Mouse (Mus musculus) adrenal gland, adult 2 months (tissue): ENCODE data around the gene Fyn. TPM values are rescaled to one million over a fixed set of nuclear protein-coding genes. Genes with fewer than 3 reads are reported as not detected.
A peak's percentile ranks its signal among the peaks of the same experiment; 100 is the strongest.

Experiments
- DNase-seq: peaks from one replicate; pipeline ENCODE4 v3.0.0; 2021
- polyA plus RNA-seq: library from polyadenylated mRNA; depleted of rRNA; stranded (reverse); fragments of >200 nt; gene quantifications from 2 replicates; pipeline ENCODE4 v1.2.3, GENCODE M21; 2012; rRNA removed
- total RNA-seq, 2 experiments: library from RNA; stranded (reverse); gene quantifications; 2 replicates each; pipeline ENCODE4 v1.2.3; 2021

The Fyn gene
- total and polyA plus RNA-seq, 3 experiments = 22.7 to 56.2 (median 37.9) TPM

DNA sequence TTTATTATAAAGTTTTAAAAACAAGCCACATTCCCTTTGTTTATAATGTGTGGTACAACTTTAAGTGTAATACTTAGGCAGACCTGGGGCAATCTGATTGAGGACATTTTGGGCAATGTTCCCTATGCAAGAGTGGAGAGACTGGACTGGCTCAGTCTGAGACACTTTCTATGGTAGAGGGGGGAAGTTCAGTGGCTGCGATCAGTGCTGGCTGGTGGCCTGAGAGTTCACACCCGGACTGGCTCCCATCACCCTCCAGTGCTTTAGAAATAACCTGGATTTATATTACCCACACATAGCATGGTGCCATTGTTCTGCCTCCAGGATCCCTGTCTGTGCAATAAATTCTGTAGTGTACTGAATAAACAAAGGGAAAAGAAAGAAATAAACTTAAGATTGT is 243.5 kb downstream of the Fyn start:
- no peak for DNase-seq

DNA sequence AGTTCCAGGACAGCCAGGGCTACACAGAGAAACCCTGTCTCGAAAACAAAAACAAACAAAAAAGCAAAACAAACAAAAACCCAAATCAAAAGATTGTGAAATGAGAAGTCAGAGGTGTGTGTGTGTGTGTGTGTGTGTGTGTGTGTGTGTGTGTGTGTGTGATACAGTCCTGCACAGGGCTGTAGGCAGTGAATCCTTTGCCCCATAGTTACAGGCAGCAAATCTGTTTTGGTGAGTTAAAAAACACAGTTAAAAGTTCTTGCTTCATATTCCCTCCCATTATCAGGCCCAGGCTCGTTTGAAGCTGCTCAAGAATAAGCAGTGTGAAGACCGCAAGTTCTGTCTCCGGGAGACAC is 244.0 kb downstream of the Fyn start, which contains the start of gene Traf3ip2:
Gene Traf3ip2, plus strand, starts transcription at position 302 of the 356 bp plus-strand sequence.
- no peak for DNase-seq

DNA sequence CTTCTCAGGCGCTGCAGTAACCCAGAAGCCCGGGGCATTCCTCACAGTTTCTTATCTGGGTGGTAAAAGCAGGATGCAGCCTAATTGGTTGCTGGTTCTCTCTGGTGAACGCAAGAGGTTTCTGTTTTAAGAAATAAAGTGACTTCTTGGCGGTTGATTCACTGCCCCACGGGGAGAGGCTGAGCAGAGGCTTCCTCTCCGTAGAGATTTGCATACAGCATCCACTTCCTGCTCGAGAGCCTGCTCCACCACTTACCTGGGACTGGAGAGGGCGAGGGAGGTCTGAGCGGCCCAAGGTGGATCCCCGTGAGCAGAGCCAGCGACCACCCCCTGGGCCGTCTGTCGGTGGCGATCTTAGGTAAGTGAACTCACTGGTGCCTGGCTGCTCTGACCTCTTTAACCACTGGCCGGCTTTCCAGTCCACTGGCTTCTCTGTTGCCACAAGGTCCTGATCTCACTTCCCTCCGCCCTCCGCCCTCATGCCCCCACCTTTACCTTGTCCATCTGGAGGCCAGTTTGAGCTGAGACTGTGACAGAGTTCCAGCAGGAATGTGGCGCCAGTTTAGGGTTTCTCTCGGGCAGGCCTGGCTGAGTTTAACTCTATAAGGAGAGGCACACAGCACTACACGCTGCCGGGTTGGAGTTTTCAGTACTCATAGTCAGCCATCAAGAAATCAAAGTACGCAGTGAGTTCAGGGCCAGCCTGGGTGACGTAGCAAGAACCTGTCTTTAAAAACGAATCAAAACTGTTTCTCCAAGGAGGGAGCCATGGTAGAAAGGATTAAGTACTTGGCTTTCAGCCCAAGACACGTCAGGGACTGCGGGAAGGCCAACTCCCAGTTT is 244.6 kb downstream of the Fyn start:
- DNase-seq = peak; percentile 86

DNA sequence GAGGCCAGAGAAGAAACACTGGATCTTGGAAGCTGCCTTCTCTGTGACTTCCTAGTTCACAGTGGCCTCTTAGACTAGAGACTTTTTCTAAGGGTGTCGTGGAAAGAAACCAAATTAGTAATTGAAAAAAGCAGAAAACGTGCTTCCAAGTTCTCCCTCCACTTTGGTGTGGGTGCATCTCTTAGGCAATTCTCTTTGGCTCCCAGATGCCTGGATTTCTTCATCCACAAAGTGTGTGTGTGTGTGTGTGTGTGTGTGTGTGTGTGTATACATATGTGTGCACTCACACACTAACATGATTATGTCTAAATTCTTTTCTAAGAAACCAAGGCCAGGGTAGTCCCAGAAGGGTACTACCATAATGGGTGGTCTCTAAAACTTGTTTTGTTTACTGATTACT is 245.3 kb downstream of the Fyn start:
- no peak for DNase-seq

DNA sequence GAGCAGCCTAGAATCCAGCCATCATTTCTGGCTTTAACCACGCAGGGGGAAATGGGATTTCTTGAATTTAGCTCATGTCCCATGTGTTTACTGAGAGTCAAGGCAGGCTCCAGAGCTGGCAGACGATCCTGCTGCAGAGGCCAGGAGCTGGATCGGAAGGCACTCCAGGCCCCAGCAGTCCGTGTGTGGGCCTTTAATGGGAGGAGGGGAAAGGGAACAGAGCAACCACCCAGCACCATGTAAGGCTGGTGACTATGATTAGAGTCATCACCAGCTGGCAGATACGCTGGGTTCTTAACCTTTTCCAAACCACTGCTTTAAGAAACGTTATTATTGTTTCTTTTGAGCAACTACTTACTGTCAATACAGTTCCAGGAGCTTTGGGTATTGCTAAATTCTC is 246.0 kb downstream of the Fyn start:
- DNase-seq = peak; percentile 88

Other genes starting within 250 kb of the Fyn start
- 1 to 10 TPM; 3.1 to 5.3 TPM for gene Fam229b, start 234.9 kb upstream of the Fyn start, total RNA-seq
- gene Fam229b, start 234.9 kb upstream of the Fyn start, polyA plus RNA-seq = 0.57 and 0.94 TPM in 2 replicates
- gene Tube1, start 234.9 kb upstream of the Fyn start, total RNA-seq = 1 to 10 TPM in 1 of 2 experiments, under 1 TPM in 1; 0.72 to 1.0 TPM
- gene Tube1, start 234.9 kb upstream of the Fyn start, polyA plus RNA-seq = 0.30 and 1.2 TPM in 2 replicates
- gene Ccn6, start 205.1 kb upstream of the Fyn start, total RNA-seq = not detected
- 0.07 and 0.22 TPM in 2 replicates for gene Ccn6, start 205.1 kb upstream of the Fyn start, polyA plus RNA-seq
- gene Traf3ip2, start 244.1 kb downstream of the Fyn start, total RNA-seq = 10 to 100 TPM; 15.3 to 19.1 TPM
- gene Traf3ip2, start 244.1 kb downstream of the Fyn start, polyA plus RNA-seq = 20.2 and 24.2 TPM in 2 replicates